Mouse (Mus musculus) embryonic facial prominence, embryonic 10.5 days (tissue): Measurements from ENCODE around the gene Pou3f3. TPM values are rescaled to one million over a fixed set of nuclear protein-coding genes. Genes with fewer than 3 reads are reported as not detected.

Experiments used
- DNase-seq: peaks from one replicate; pipeline ENCODE4 v3.0.0-alpha.2; 2017; ENCODE audit warnings: low spot score
- H3K27ac ChIP-seq: fragments of 300-500 bp; sonication (generic); replicated peaks from 2 replicates; pipeline ENCODE4 v1.5.1; 2016; ENCODE audit warnings: mild to moderate bottlenecking
- H3K27me3 ChIP-seq: fragments of 300-500 bp; sonication (generic); replicated peaks from 2 replicates; pipeline ENCODE4 v1.6.1; 2016; ENCODE audit warnings: low read depth, mild to moderate bottlenecking; ENCODE audit not compliant: poor library complexity, severe bottlenecking
- H3K36me3 ChIP-seq: fragments of 300-500 bp; sonication (generic); replicated peaks from 2 replicates; pipeline ENCODE4 v1.6.1; 2016; ENCODE audit warnings: mild to moderate bottlenecking, moderate library complexity
- H3K4me1 ChIP-seq: fragments of 300-500 bp; sonication (generic); 2 replicates; pipeline ENCODE4 v1.6.1; 2016
- H3K4me3 ChIP-seq: fragments of 300-500 bp; sonication (generic); 2 replicates; pipeline ENCODE4 v1.5.1; 2016; ENCODE audit warnings: mild to moderate bottlenecking, moderate library complexity
- H3K9me3 ChIP-seq: fragments of 300-500 bp; sonication (generic); 2 replicates; pipeline ENCODE4 v1.6.1; 2016; ENCODE audit warnings: mild to moderate bottlenecking
- whole genome bisulfite sequencing: fragments of 180-500 bp; shearing (Covaris S2); methylation state at CpG from one replicate; pipeline ENCODE4 v1.1.7; 2016; 5-methylcytosine and 5-hydroxymethylcytosine counted together
- polyA plus RNA-seq: library from polyadenylated mRNA; unstranded; fragments of >200 nt; fragmentation: Nextera tagmentation; extraction: Ambion mirVana; gene quantifications from 2 replicates; pipeline ENCODE4 v1.2.1, GENCODE M21; 2016

The Pou3f3 gene
- polyA plus RNA-seq, 1 experiment from 2014 or later, result 7.5 TPM

DNA sequence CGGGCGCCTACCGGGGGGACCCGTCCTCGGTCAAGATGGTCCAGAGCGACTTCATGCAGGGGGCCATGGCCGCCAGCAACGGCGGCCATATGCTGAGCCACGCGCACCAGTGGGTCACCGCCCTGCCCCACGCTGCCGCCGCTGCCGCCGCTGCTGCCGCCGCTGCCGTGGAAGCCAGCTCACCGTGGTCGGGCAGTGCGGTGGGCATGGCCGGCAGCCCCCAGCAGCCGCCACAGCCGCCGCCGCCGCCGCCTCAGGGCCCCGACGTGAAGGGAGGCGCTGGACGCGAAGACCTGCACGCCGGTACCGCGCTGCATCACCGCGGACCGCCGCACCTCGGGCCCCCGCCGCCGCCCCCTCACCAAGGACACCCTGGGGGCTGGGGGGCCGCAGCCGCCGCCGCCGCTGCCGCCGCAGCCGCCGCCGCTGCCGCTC lies 1.8 kb downstream of the Pou3f3 start:
- H3K36me3 ChIP-seq, result peaks cover 22% of the 10 kb centered on the region
- H3K27me3 ChIP-seq, result peaks cover 97% of the 10 kb centered on the region
- no peaks in the 10 kb centered on the region for H3K9me3 ChIP-seq
- WGBS, result under 1% methylated on average over 58 of the region's 58 CpGs
- peak overlapping the region; percentile 74 for H3K4me3 ChIP-seq
- peak; percentile 57 for DNase-seq
- peak overlapping the region; percentile 91 for H3K27ac ChIP-seq
- peaks cover 40% of the 10 kb centered on the region for H3K4me1 ChIP-seq

- under 1% methylated on average over 80 of the region's 80 CpGs for WGBS
- peak overlapping the region; percentile 74 for H3K4me3 ChIP-seq
- peaks cover 96% of the 10 kb centered on the region for H3K27me3 ChIP-seq
- H3K9me3 ChIP-seq, result no peaks in the 10 kb centered on the region
- peak overlapping the region; percentile 91 for H3K27ac ChIP-seq
- peaks cover 40% of the 10 kb centered on the region for H3K4me1 ChIP-seq
- peak; percentile 72 for DNase-seq
- peaks cover 22% of the 10 kb centered on the region for H3K36me3 ChIP-seq
These were observed 2.4 kb downstream of the Pou3f3 start for GRCm38 (mm10) chr1:42697756-42698583.

DNA sequence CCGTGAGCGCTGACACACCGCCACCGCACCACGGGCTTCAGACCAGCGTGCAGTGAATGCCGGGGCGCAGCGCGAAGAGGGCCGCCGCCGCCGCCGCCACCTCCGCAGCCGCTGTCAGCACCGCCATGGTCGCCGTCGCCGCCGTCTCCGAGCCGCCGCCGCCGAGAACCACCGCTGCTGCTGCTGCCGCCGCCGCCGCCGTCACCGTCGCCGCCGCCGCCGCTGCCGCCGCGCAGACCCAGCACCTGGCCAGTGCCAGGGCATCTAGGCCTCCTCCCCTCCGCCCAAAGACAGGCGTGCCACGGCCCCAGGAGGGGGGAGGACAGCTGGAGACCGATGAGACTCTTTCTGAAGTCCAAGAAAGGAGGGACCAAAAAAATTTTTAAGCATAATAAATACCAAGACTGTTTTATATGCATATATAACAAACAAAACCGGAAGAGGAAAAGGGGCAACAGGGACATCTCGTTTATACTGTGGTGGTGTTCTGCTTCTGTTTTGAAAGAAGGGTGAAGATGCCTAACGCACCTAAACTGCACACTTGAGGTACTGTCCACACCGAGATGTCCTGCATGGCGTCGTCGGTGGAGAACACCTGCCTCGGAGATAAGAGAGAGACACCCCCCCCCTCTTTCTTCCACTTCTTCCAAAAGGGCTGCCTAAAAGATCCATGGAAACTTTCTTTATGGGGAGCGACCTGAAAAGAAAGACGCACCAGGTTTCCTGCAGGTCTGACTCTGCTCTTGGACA lies 3.2 kb downstream of the Pou3f3 start:
- Histone ChIP-seq H3K36me3 (peaks cover 22% of the 10 kb centered on the region), H3K4me1 (peaks cover 42% of the 10 kb centered on the region), H3K4me3 (peak overlapping the region; percentile 74), H3K27me3 (peaks cover 96% of the 10 kb centered on the region), H3K27ac (peak overlapping the region; percentile 91), H3K9me3 (no peaks in the 10 kb centered on the region)
- WGBS, result under 1% methylated on average over 57 of the region's 57 CpGs
- peak; percentile 24 for DNase-seq

DNA sequence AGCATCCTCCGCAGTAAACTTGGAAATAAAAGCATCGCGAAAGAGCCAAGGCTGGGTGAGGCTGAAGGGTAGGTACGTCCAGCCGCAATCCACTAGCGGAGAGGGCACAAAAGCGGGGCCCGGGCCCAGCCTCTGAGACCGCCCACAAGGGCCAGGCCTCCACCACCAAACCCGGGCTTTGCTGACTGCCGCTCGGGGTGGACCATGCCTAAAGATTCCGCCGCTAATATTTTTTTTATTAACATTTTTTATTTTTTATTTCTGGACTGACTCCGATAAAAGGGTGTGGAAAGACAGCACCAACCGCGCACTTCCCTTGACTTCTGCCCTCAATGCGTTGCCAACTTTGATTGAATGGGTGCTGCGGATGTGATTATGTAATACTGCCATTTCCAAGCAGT lies 3.9 kb downstream of the Pou3f3 start:
- Histone ChIP-seq H3K27ac (peak overlapping the region; percentile 91), H3K36me3 (peaks cover 22% of the 10 kb centered on the region), H3K9me3 (no peaks in the 10 kb centered on the region), H3K4me1 (peaks cover 42% of the 10 kb centered on the region), H3K27me3 (peaks cover 96% of the 10 kb centered on the region), H3K4me3 (peak overlapping the region; percentile 74)
- DNase-seq, result peak; percentile 62
- WGBS, result under 1% methylated on average over 19 of the region's 19 CpGs

- Histone ChIP-seq H3K4me3 (peak overlapping the region; percentile 74), H3K27me3 (peaks cover 96% of the 10 kb centered on the region), H3K36me3 (peaks cover 22% of the 10 kb centered on the region), H3K4me1 (peaks cover 37% of the 10 kb centered on the region), H3K9me3 (no peaks in the 10 kb centered on the region), H3K27ac (peak overlapping the region; percentile 91; the same call in 1 of the 2 replicates)
- WGBS, result 3% methylated on average over 3 of the region's 3 CpGs
- DNase-seq, result no peak
These were observed 4.6 kb downstream of the Pou3f3 start for GRCm38 (mm10) chr1:42700171-42700570.

GRCm38 (mm10) chr1:42700815-42701214 lies 5.2 kb downstream of the Pou3f3 start:
- no peaks in the 10 kb centered on the region for H3K9me3 ChIP-seq
- H3K36me3 ChIP-seq, result peaks cover 22% of the 10 kb centered on the region
- 15% methylated on average over 1 of the region's 1 CpGs for WGBS
- peaks cover 96% of the 10 kb centered on the region for H3K27me3 ChIP-seq
- DNase-seq, result no peak
- peaks cover 43% of the 10 kb centered on the region for H3K4me1 ChIP-seq
- peak overlapping the region; percentile 27; the same call in 1 of the 2 replicates for H3K27ac ChIP-seq
- peak overlapping the region; percentile 74 for H3K4me3 ChIP-seq

- peak overlapping the region; percentile 74 for H3K4me3 ChIP-seq
- H3K9me3 ChIP-seq, result no peaks in the 10 kb centered on the region
- H3K27ac ChIP-seq, result no peak overlapping the region
- WGBS, result 13% methylated on average over 5 of the region's 5 CpGs
- no peak for DNase-seq
- peaks cover 22% of the 10 kb centered on the region for H3K36me3 ChIP-seq
- H3K4me1 ChIP-seq, result peaks cover 43% of the 10 kb centered on the region
- H3K27me3 ChIP-seq, result peaks cover 98% of the 10 kb centered on the region
These were observed 6.5 kb downstream of the Pou3f3 start for GRCm38 (mm10) chr1:42701833-42702611.

DNA sequence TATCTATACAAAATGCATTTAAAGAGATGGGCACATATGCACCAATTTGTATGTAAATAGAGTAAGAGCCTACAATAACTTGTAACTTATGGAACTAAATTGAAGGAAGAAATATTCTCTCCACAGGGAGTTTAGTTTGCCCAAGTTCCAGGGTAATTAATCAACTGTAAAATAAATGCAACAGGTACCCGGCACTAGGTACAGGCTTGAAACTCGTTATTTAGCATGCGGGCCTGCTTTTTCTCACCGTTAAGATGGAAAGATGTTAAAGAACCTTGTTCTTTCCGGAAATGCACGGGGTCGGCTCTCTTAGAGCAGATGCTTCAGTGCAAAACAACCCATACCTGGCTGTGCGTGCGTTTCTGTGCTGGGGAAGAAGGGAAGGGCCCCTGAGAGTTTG lies 7.4 kb downstream of the Pou3f3 start:
- no peaks in the 10 kb centered on the region for H3K9me3 ChIP-seq
- H3K4me3 ChIP-seq, result peak overlapping the region; percentile 46
- peaks cover 15% of the 10 kb centered on the region for H3K36me3 ChIP-seq
- WGBS, result 3% methylated on average over 9 of the region's 9 CpGs
- peak overlapping the region; percentile 72; the same call in 1 of the 2 replicates for H3K27ac ChIP-seq
- peaks cover 99% of the 10 kb centered on the region for H3K27me3 ChIP-seq
- DNase-seq, result no peak
- peaks cover 40% of the 10 kb centered on the region for H3K4me1 ChIP-seq

DNA sequence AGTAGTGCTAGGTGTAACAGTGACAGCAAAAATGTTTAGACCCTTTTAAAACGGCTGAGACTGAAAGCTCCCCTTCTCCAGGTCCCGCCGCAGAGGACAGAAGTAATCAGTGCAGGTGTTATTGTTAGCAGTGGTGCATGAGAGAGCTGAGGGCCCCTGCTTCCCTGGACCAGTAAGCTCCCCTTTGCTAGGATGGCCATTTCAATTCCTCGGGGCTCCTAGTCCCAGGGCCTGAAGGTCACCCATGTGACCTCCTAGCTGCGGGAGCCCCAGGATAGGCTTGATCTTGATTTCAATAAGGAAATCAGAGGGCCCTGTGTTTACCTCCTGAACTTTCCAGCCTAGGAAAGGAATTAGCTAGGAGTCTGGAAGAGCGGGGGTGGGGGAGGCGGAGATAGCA lies 7.9 kb downstream of the Pou3f3 start:
- under 1% methylated on average over 7 of the region's 7 CpGs for WGBS
- Histone ChIP-seq H3K4me1 (peaks cover 39% of the 10 kb centered on the region), H3K9me3 (no peaks in the 10 kb centered on the region), H3K4me3 (peak overlapping the region; percentile 46), H3K27ac (peak overlapping the region; percentile 72), H3K36me3 (peaks cover 11% of the 10 kb centered on the region), H3K27me3 (peaks cover 99% of the 10 kb centered on the region)
- peak; percentile 55 for DNase-seq

GRCm38 (mm10) chr1:42703851-42704613 lies 8.5 kb downstream of the Pou3f3 start:
- Histone ChIP-seq H3K36me3 (peaks cover 4% of the 10 kb centered on the region), H3K4me1 (peaks cover 39% of the 10 kb centered on the region), H3K27me3 (peaks cover 99% of the 10 kb centered on the region)

DNA sequence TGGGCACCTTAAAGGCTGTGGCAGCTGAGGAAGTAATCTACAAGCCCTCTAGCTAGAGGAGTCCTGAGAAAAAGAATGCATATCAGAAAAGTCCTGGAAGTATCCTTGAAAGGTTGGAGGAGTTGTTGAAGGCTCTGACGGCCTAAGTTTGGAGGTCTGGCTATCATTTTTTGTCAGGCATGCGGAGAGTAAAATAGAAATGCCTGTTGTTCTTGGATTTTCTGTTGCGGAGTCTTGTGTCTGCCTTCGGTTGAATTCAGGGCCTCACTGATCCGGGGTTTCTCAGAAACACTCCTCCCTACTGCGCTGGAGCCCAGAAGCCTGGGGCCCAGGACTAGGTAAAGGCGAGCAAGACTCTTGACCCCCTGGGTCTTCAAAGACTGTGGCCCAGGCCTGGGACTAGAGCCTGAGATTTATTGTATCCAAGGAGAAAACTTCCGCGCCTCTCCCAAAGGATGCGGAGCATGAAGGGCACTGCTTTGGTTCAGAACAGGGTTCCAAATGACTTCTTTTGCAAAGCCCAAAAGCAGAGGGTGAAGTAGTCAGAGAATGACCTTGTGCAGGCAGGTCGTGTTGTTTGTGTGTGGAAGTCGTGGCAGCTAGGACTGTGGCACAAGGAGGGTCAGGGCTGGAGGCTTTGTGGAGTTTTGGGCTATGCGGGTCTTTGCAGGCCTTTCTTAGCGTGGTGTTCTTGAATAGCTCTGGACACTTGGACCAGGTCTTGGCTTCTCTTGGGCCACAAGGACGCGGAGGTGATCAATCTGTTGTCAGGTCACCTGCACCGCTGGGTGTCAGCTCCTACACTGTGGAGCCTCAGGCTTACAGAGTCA lies 9.6 kb downstream of the Pou3f3 start:
- Histone ChIP-seq H3K27me3 (peaks cover 99% of the 10 kb centered on the region), H3K4me1 (peaks cover 48% of the 10 kb centered on the region), H3K27ac (peak overlapping the region; percentile 48; the same call in 1 of the 2 replicates), H3K4me3 (peak overlapping the region; percentile 38; the same call in 1 of the 2 replicates), H3K9me3 (no peaks in the 10 kb centered on the region), H3K36me3 (no peaks in the 10 kb centered on the region)
- 2% methylated on average over 17 of the region's 17 CpGs for WGBS
- DNase-seq, result peak; percentile 52

More at GRCm38 (mm10) chr1:42703851-42704613, 8.5 kb downstream of the Pou3f3 start:
- Histone ChIP-seq H3K9me3 (no peaks in the 10 kb centered on the region), H3K4me3 (peak overlapping the region; percentile 46), H3K27ac (peak overlapping the region; percentile 72)
- peak; percentile 65 for DNase-seq
- WGBS, result under 1% methylated on average over 26 of the region's 26 CpGs
